Mouse (Mus musculus): Measurements from ENCODE around the gene Mb. TPM values are rescaled to one million over a fixed set of nuclear protein-coding genes. Genes with fewer than 3 reads are reported as not detected.

The Mb gene
- polyA plus RNA-seq (2021) = not detected

DNA sequence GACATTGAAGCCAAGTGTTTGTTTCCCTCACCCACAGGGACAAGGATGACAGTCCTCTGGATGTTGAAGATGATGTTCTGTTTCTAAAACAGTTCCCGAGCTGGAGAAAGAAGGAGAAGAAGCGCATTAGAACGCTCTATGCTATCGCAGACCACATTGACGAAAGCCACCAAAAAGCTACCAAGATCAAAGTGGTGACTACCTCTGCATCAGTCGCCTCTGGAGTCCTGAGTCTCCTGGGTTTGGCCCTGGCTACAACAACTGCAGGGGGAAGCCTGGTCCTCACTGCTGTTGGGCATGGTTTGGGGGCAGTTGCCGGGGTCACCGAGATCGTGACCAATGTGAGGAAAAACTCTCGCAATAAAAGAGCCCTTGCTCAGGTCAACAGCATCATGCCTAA lies at the start of gene Mb:
Mb (minus strand) TSS at position 101 of the 400 bp plus-strand sequence.
- no peak for DNase-seq (ENCODE audit: low read depth, low spot score)
- POLR2A ChIA-PET = interaction anchor here (1.5 kb wide), 1 partner anchor 12 kb away, joined by 3 read pairs; no protein-coding TSS in a partner anchor
- no peak for TF ChIP-seq CTCF (IDR thresholded peaks at IDR 0.05)
- ATAC-seq = no peak
- in situ Hi-C loops (cut with MboI; ENCODE audit: low pct_unique_long_range_greater_than_20kb) = no loop called here
- H3K27me3 ChIP-seq = no peaks in the 10 kb centered on the region
- CTCF ChIA-PET = no interaction called here

DNA sequence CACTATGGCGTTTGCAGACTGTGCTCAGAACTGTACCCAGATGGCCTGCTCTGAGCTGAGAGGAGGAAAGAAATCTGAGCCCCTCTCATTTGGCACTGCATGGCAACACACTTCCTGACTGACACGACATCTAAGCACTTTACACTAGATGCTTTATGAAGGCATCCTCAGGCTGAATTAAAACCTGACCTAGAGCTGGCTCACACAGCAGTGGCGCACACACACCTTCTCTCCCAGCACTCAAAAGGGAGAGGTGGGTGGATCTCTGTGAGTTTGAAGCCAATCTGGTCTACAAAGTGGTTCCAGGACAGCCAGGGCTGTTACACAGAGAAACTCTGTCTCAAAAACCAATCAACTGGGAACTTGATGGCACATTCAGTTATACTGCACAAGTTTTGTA lies 49.3 kb upstream of the Mb start:
- in situ Hi-C loops (cut with MboI; ENCODE audit: low pct_unique_long_range_greater_than_20kb) = no loop called here
- ChIA-PET POLR2A (no interaction called here), CTCF (no interaction called here)
- H3K27me3 ChIP-seq = no peaks in the 10 kb centered on the region
- no peak for ATAC-seq
- no peak for TF ChIP-seq CTCF (IDR thresholded peaks at IDR 0.05)
- no peak for DNase-seq (ENCODE audit: low read depth, low spot score)

DNA sequence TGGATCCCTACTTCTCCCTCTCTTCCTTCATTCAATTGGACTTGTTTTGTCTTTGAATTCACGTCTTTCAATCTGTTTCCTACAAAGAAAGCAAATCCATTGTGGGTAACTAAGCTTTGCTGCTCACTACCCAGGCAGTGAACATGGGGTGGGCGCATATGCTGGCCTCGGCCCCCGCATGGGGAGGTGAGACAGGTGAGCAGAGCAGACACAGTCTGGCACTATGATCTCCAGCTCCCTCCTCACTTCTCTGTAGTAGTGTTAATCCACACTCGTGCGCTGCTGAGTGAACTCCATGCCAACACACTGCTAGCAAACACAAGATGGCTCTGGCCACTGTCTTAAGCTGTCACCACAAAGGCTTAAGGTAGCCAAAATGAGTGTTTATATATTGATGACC lies 46.9 kb upstream of the Mb start:
- H3K27me3 ChIP-seq = no peaks in the 10 kb centered on the region
- DNase-seq (ENCODE audit: low read depth, low spot score) (no peak), ATAC-seq (no peak)
- no peak for TF ChIP-seq CTCF (IDR thresholded peaks at IDR 0.05)
- in situ Hi-C loops (cut with MboI; ENCODE audit: low pct_unique_long_range_greater_than_20kb) = no loop called here
- POLR2A ChIA-PET = no interaction called here
- CTCF ChIA-PET = no interaction called here

DNA sequence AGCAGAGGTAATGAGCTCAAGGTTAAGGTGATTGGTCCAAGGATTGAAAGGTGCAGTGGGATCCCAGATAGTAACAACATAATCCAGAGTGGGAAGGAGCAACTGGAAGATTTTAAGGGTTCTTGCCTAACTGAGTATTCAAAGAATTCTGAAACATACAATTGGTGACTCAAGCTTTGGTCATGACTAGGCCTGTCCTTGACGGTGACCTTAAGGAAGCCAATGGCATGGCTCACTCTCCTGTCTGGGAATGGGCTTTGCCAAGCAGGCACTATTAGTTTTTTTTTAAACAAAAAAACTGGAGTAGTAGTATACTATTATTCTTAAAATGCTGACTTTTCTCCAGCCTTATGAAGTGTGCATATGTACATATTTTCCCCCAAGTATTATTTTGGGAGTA lies 44.7 kb upstream of the Mb start:
- ATAC-seq (no peak), DNase-seq (ENCODE audit: low read depth, low spot score) (no peak)
- CTCF ChIA-PET = interaction anchor here (1.0 kb wide), 1 partner anchor 10 kb away, joined by 3 read pairs; no protein-coding TSS in a partner anchor
- no peaks in the 10 kb centered on the region for H3K27me3 ChIP-seq
- no peak for TF ChIP-seq CTCF (IDR thresholded peaks at IDR 0.05)
- POLR2A ChIA-PET = no interaction called here
- in situ Hi-C loops (cut with MboI; ENCODE audit: low pct_unique_long_range_greater_than_20kb) = no loop called here

DNA sequence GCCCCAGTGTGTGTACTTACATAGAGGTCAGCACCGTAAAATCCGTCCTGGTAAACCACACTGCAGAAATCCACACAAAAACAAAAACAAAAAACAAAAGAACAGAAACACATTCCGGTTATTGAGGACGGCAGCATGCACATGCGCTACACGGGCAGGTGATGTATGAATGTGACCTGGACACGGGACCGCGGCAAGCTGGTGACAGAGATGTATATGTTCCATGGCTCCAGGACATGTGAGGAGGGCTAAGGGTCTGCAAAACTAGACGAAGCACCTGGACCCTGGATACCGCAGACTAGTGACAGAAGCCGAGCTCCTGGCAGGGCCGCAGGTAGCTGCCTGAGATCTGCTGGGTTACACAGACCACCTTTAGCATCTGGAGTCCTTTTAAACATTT lies 44.0 kb upstream of the Mb start:
- in situ Hi-C loops (cut with MboI; ENCODE audit: low pct_unique_long_range_greater_than_20kb) = no loop called here

DNA sequence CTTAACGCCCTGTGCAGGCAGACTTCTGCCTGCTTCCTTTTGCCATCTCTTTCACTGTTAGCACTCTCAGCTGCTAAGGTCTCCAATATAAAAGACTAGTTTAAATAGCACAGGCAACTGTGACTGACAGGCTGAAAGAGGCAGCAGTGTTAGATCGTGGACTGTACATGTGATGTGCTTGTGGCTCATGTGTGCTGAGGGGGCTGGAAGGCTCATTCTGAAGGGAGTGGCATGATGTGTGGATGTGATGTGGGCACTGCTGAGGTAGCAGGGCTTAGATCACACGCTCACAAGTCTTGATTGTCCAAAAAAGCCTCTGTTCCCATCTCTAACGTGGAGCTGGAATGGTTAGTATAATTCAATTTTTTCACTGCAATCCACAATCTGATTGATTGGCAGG lies 40.9 kb upstream of the Mb start:
- ChIA-PET CTCF (interaction anchor here (1.4 to 1.8 kb wide), 3 partner anchors 11 to 63 kb away, joined by 3 to 4 read pairs (median 4); no protein-coding TSS in a partner anchor), POLR2A (interaction anchor here (0.6 kb wide), 1 partner anchor 235 kb away, joined by 5 read pairs; no protein-coding TSS in a partner anchor)
- ATAC-seq (no peak), DNase-seq (ENCODE audit: low read depth, low spot score) (no peak)
- no peak for TF ChIP-seq CTCF (IDR thresholded peaks at IDR 0.05)
- no peaks in the 10 kb centered on the region for H3K27me3 ChIP-seq
- in situ Hi-C loops (cut with MboI; ENCODE audit: low pct_unique_long_range_greater_than_20kb) = no loop called here

More for the DNA sequence above, 44.0 kb upstream of the Mb start:
- no peak for TF ChIP-seq CTCF (IDR thresholded peaks at IDR 0.05)
- ChIA-PET POLR2A (no interaction called here), CTCF (interaction anchor here (1.3 kb wide), 1 partner anchor 10 kb away, joined by 6 read pairs; no protein-coding TSS in a partner anchor)
- no peaks in the 10 kb centered on the region for H3K27me3 ChIP-seq
- ATAC-seq = no peak
- DNase-seq (ENCODE audit: low read depth, low spot score) = no peak

DNA sequence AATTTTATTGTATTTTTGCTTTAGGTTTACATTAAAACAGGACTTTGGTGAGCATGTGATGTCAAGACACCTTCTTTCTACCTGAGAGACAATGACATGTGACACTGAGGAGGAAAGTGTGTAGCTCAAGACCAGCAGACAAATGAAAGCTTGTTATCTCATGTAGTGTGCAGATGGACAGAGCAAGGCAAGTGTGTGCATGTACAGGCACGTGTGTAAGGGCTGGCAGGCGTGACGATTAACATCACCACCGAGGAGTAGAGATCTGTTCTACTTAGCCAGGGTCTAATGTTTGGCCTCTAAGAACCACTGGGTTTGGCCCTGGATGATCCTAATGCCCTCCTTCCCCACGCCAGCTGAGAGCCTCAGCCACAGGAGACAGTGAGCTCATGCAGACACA lies 40.1 kb upstream of the Mb start:
- no peak for TF ChIP-seq CTCF (IDR thresholded peaks at IDR 0.05)
- in situ Hi-C loops (cut with MboI; ENCODE audit: low pct_unique_long_range_greater_than_20kb) = no loop called here
- ChIA-PET POLR2A (interaction anchor here (1.6 kb wide), 1 partner anchor 13 kb away, joined by 6 read pairs; no protein-coding TSS in a partner anchor), CTCF (interaction anchor here (1.4 to 1.8 kb wide), 3 partner anchors 12 to 64 kb away, joined by 3 to 4 read pairs (median 4); no protein-coding TSS in a partner anchor)
- DNase-seq (ENCODE audit: low read depth, low spot score) (no peak), ATAC-seq (no peak)
- H3K27me3 ChIP-seq = no peaks in the 10 kb centered on the region

DNA sequence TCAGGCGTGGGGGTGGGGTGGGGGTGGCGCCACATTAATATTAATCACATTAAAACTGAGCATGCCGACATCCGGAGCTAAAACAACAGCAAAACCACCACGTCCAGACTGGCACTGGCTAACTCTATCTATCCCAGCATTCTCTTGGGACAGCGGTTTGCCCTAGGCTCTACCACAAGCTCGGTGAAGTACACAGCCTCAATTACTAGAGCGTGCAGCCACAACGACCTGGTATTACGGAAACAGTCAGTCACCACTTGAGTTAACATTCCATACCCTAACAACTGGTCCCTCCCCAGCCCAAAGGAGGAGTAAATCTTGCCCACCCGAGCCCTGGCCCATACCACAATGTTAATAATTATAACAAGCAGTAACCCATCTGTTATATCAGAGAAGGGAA lies 38.8 kb upstream of the Mb start:
- H3K27me3 ChIP-seq = no peaks in the 10 kb centered on the region
- ChIA-PET POLR2A (interaction anchor here (1.6 kb wide), 1 partner anchor 12 kb away, joined by 6 read pairs; no protein-coding TSS in a partner anchor), CTCF (interaction anchor here (1.8 to 2.3 kb wide), 2 partner anchors 12 to 17 kb away, joined by 4 to 13 read pairs; no protein-coding TSS in a partner anchor)
- in situ Hi-C loops (cut with MboI; ENCODE audit: low pct_unique_long_range_greater_than_20kb) = no loop called here
- TF ChIP-seq CTCF (IDR thresholded peaks at IDR 0.05) = no peak
- ATAC-seq (peak; percentile 94), DNase-seq (ENCODE audit: low read depth, low spot score) (peak; percentile 92)

DNA sequence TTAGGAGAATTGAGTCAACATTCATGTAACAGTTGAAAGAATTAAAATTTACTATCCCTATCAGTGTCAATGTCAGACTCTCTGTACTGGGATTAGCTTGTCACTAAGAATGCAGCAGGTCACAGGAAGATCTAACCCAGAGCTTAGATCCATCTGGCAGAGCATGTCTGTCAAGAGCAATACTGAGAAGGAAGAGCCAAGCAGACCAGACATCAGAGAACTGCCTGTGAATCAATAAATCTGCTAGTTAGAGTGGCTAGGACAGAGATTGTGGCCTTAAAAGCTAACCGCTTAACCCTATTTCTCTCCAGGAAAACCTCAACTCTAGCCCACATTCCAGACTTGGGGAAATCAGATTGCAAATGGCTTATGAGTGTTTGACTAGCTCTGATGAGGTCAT lies 36.0 kb upstream of the Mb start:
- CTCF ChIA-PET = interaction anchor here (1.0 to 1.4 kb wide), 3 partner anchors 10 to 272 kb away, joined by 3 to 4 read pairs (median 4); no protein-coding TSS in a partner anchor
- POLR2A ChIA-PET = no interaction called here
- no peak for DNase-seq (ENCODE audit: low read depth, low spot score)

DNA sequence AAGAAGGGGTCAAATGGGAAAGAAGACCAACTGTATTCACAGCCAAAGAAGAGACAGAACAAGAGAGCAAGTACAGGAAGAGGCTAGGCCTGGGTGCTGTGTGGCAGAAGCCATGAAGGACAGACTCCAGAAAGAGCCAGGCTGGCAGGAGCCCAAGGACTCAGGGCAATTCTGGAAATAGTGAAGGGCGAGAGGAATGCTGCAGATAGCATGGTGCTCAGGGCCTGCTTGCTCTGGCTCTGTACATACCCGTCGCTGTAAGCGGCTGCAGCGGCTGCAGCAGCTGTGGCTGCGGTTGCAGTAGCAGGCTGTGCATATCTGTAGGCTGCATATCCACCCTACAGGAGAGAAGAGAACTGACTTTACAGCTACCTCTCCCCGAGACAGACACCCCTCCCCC lies 35.3 kb upstream of the Mb start:
- in situ Hi-C loops (cut with MboI; ENCODE audit: low pct_unique_long_range_greater_than_20kb) = no loop called here
- H3K27me3 ChIP-seq = no peaks in the 10 kb centered on the region
- no peak for ATAC-seq
- DNase-seq (ENCODE audit: low read depth, low spot score) = no peak
- CTCF ChIA-PET = interaction anchor here (1.0 kb wide), 1 partner anchor 9 kb away, joined by 3 read pairs; no protein-coding TSS in a partner anchor
- no peak for TF ChIP-seq CTCF (IDR thresholded peaks at IDR 0.05)
- POLR2A ChIA-PET = no interaction called here

More for the DNA sequence above, 36.0 kb upstream of the Mb start:
- TF ChIP-seq CTCF (IDR thresholded peaks at IDR 0.05) = no peak
- in situ Hi-C loops (cut with MboI; ENCODE audit: low pct_unique_long_range_greater_than_20kb) = no loop called here
- no peak for ATAC-seq
- H3K27me3 ChIP-seq = no peaks in the 10 kb centered on the region

DNA sequence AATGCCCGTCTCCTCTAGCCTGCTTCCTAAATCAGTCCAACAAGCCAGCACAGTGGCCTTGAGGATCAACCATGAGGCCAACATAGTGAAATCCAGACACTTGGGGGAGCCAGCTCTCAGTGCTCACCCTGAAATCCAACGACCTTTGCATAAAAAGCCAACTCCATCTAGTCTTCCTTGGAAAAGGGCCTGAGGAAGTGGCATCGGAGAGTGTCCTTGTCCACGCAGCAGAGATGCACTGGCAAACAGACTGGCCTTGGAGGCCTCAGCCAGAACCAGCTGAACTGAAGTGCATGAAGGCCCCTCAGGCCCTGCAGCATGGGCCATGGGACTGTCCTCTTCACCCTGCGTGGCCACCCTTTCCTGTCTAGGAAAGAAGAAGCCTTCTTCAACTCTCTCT lies 31.0 kb upstream of the Mb start:
- no peak for DNase-seq (ENCODE audit: low read depth, low spot score)
- H3K27me3 ChIP-seq = no peaks in the 10 kb centered on the region
- no peak for TF ChIP-seq CTCF (IDR thresholded peaks at IDR 0.05)
- ChIA-PET POLR2A (no interaction called here), CTCF (no interaction called here)
- in situ Hi-C loops (cut with MboI; ENCODE audit: low pct_unique_long_range_greater_than_20kb) = no loop called here
- ATAC-seq = no peak
